Mouse (Mus musculus) hindbrain, postnatal 0 days (tissue): ENCODE data around the gene Ntrk1. TPM values are rescaled to one million over a fixed set of nuclear protein-coding genes. Genes with fewer than 3 reads are reported as not detected.
A peak's percentile ranks its signal among the peaks of the same experiment; 100 is the strongest.

Experiments
- ATAC-seq: fragments of 200-750 bp; cut with Nextera tagmentation; 2 replicates; pipeline ENCODE4 v1.8.0; 2017; ENCODE audit warnings: mild to moderate bottlenecking, moderate TSS enrichment, moderate library complexity
- DNase-seq: peaks from one replicate; pipeline ENCODE4 v3.0.0-alpha.2; 2015; ENCODE audit warnings: low spot score
- H3K27ac ChIP-seq: fragments of 300-500 bp; sonication (generic); 2 replicates; pipeline ENCODE4 v1.5.1; 2014; ENCODE audit warnings: mild to moderate bottlenecking
- H3K27me3 ChIP-seq: fragments of 300-500 bp; sonication (generic); 2 replicates; pipeline ENCODE4 v1.6.1; 2014; ENCODE audit warnings: low read length, mixed read lengths; ENCODE audit not compliant: insufficient read depth
- H3K36me3 ChIP-seq: fragments of 300-500 bp; sonication (generic); 2 replicates; pipeline ENCODE4 v1.6.1; 2014; ENCODE audit warnings: low read length, mixed read lengths; ENCODE audit not compliant: insufficient read depth
- H3K4me1 ChIP-seq: fragments of 300-500 bp; sonication (generic); 2 replicates; pipeline ENCODE4 v1.6.1; 2014; ENCODE audit warnings: antibody characterized with exemption, low read length, mixed read lengths; ENCODE audit not compliant: insufficient read depth
- H3K4me2 ChIP-seq: fragments of 300-500 bp; sonication (generic); 2 replicates; pipeline ENCODE4 v1.6.1; 2014; ENCODE audit warnings: low read depth, mild to moderate bottlenecking, low read length, moderate library complexity, mixed read lengths
- H3K4me3 ChIP-seq: fragments of 300-500 bp; sonication (generic); 2 replicates; pipeline ENCODE4 v1.5.1; 2014; ENCODE audit warnings: low read length
- H3K9ac ChIP-seq: fragments of 300-500 bp; sonication (generic); replicated peaks from 2 replicates; pipeline ENCODE4 v1.6.1; 2014; ENCODE audit warnings: mild to moderate bottlenecking, low read length, moderate library complexity, mixed read lengths
- H3K9me3 ChIP-seq: fragments of 300-500 bp; sonication (generic); 2 replicates; pipeline ENCODE4 v1.6.1; 2016; ENCODE audit warnings: low read length, mixed read lengths
- CTCF ChIP-seq: IDR thresholded peaks from 2 replicates; pipeline ENCODE4 v1.5.1; 2016; ENCODE audit warnings: antibody characterized with exemption, control low read depth, low read depth
- WGBS: fragments of 180-500 bp; shearing (Covaris S2); extraction: QIAGEN DNeasy Blood & Tissue Kit; methylation state at CpG from one replicate; pipeline ENCODE4 v1.1.7; 2014; 5-methylcytosine and 5-hydroxymethylcytosine counted together
- polyA plus RNA-seq: library from polyadenylated mRNA; unstranded; fragments of >200 nt; fragmentation: Nextera tagmentation; extraction: Ambion mirVana; gene quantifications from 2 replicates; pipeline ENCODE4 v1.2.1, GENCODE M21; 2015
- total RNA-seq: library from RNA; depleted of rRNA; stranded (reverse); fragments of >200 nt; gene quantifications from 2 replicates; pipeline ENCODE4 v1.2.3, GENCODE M21; 2014

The Ntrk1 gene
- total and polyA plus RNA-seq, 2 experiments from 2014 or later, result 4.8 to 5.2 TPM

- peak overlapping the region; percentile 51 for H3K4me2 ChIP-seq
- TF ChIP-seq CTCF, result no peak
- H3K27ac ChIP-seq, result no peak overlapping the region
- peak overlapping the region; percentile 39; the same call in 1 of the 2 replicates for H3K9ac ChIP-seq
- 57% methylated on average over 20 of the region's 20 CpGs for WGBS
- peak overlapping the region; percentile 29 for H3K4me3 ChIP-seq
- no peaks in the 10 kb centered on the region for H3K9me3 ChIP-seq
- ATAC-seq (peak; percentile 28; the same call in 1 of the 2 replicates), DNase-seq (no peak)
- no peaks in the 10 kb centered on the region for H3K27me3 ChIP-seq
- no peaks in the 10 kb centered on the region for H3K4me1 ChIP-seq
- no peaks in the 10 kb centered on the region for H3K36me3 ChIP-seq
These were observed 38.5 kb downstream of the Ntrk1 start for GRCm38 (mm10) chr3:87756488-87756887.

GRCm38 (mm10) chr3:87755964-87756363 lies 39.0 kb downstream of the Ntrk1 start:
- no peaks in the 10 kb centered on the region for H3K4me1 ChIP-seq
- peak overlapping the region; percentile 39; the same call in 1 of the 2 replicates for H3K9ac ChIP-seq
- no peaks in the 10 kb centered on the region for H3K36me3 ChIP-seq
- H3K4me2 ChIP-seq, result peak overlapping the region; percentile 51
- ATAC-seq, result peak; percentile 88
- 4% methylated on average over 24 of the region's 24 CpGs for WGBS
- H3K27me3 ChIP-seq, result no peaks in the 10 kb centered on the region
- peak; percentile 99 for TF ChIP-seq CTCF
- H3K27ac ChIP-seq, result no peak overlapping the region
- H3K9me3 ChIP-seq, result no peaks in the 10 kb centered on the region
- peak overlapping the region; percentile 29 for H3K4me3 ChIP-seq
- peak; percentile 86 for DNase-seq

- Histone ChIP-seq H3K4me1 (no peaks in the 10 kb centered on the region), H3K4me2 (no peak overlapping the region), H3K9ac (no peak overlapping the region), H3K4me3 (no peak overlapping the region), H3K27me3 (no peaks in the 10 kb centered on the region), H3K36me3 (no peaks in the 10 kb centered on the region), H3K9me3 (no peaks in the 10 kb centered on the region), H3K27ac (no peak overlapping the region)
- ATAC-seq (no peak), DNase-seq (no peak)
- TF ChIP-seq CTCF, result no peak
- 72% methylated on average over 13 of the region's 13 CpGs for WGBS
These were observed 41.1 kb downstream of the Ntrk1 start for GRCm38 (mm10) chr3:87753829-87754228.

- H3K9ac ChIP-seq, result no peak overlapping the region
- no peaks in the 10 kb centered on the region for H3K27me3 ChIP-seq
- ATAC-seq, result no peak
- no peak overlapping the region for H3K4me2 ChIP-seq
- H3K27ac ChIP-seq, result no peak overlapping the region
- DNase-seq, result no peak
- no peaks in the 10 kb centered on the region for H3K9me3 ChIP-seq
- no peaks in the 10 kb centered on the region for H3K36me3 ChIP-seq
- H3K4me3 ChIP-seq, result no peak overlapping the region
- no peaks in the 10 kb centered on the region for H3K4me1 ChIP-seq
- no peak for TF ChIP-seq CTCF
- 87% methylated on average over 3 of the region's 3 CpGs for WGBS
These were observed 42.4 kb downstream of the Ntrk1 start for GRCm38 (mm10) chr3:87752567-87752966.

GRCm38 (mm10) chr3:87749977-87750376 lies 45.0 kb downstream of the Ntrk1 start:
- H3K27me3 ChIP-seq, result no peaks in the 10 kb centered on the region
- no peak for TF ChIP-seq CTCF
- no peak overlapping the region for H3K4me2 ChIP-seq
- H3K27ac ChIP-seq, result no peak overlapping the region
- H3K4me3 ChIP-seq, result no peak overlapping the region
- H3K4me1 ChIP-seq, result no peaks in the 10 kb centered on the region
- H3K9ac ChIP-seq, result no peak overlapping the region
- ATAC-seq, result no peak
- no peaks in the 10 kb centered on the region for H3K36me3 ChIP-seq
- 86% methylated on average over 12 of the region's 12 CpGs for WGBS
- no peaks in the 10 kb centered on the region for H3K9me3 ChIP-seq
- no peak for DNase-seq

GRCm38 (mm10) chr3:87749036-87749435 lies 45.9 kb downstream of the Ntrk1 start:
- 19% methylated on average over 5 of the region's 5 CpGs for WGBS

GRCm38 (mm10) chr3:87748431-87748830 lies 46.5 kb downstream of the Ntrk1 start, which contains the start of gene Lrrc71:
TSS of gene Lrrc71 (minus strand) at chr3:87748625.
- Histone ChIP-seq H3K27ac (no peak within 1 kb of the TSS), H3K36me3 (no peaks in the 10 kb centered on the region), H3K4me2 (no peak within 1 kb of the TSS), H3K4me3 (no peak within 1 kb of the TSS), H3K27me3 (no peaks in the 10 kb centered on the region), H3K9me3 (no peaks in the 10 kb centered on the region), H3K4me1 (no peaks in the 10 kb centered on the region), H3K9ac (no peak within 1 kb of the TSS)
- WGBS, result 40% methylated on average over 13 of the region's 13 CpGs
- peak; percentile 64 for ATAC-seq
- no peak for TF ChIP-seq CTCF
- DNase-seq, result peak; percentile 30

More at GRCm38 (mm10) chr3:87749036-87749435, 45.9 kb downstream of the Ntrk1 start:
- Histone ChIP-seq H3K36me3 (no peaks in the 10 kb centered on the region), H3K4me2 (no peak overlapping the region), H3K9me3 (no peaks in the 10 kb centered on the region), H3K27me3 (no peaks in the 10 kb centered on the region), H3K4me1 (no peaks in the 10 kb centered on the region), H3K9ac (no peak overlapping the region), H3K27ac (no peak overlapping the region), H3K4me3 (no peak overlapping the region)
- TF ChIP-seq CTCF, result peak; percentile 70
- no peak for ATAC-seq
- peak; percentile 47 for DNase-seq
